Mouse (Mus musculus): Measurements from ENCODE around the gene Rptor. TPM values are rescaled to one million over a fixed set of nuclear protein-coding genes. Genes with fewer than 3 reads are reported as not detected.

Rptor gene
- polyA plus RNA-seq, 1 experiment from 2014 or later: 12.4 TPM

DNA sequence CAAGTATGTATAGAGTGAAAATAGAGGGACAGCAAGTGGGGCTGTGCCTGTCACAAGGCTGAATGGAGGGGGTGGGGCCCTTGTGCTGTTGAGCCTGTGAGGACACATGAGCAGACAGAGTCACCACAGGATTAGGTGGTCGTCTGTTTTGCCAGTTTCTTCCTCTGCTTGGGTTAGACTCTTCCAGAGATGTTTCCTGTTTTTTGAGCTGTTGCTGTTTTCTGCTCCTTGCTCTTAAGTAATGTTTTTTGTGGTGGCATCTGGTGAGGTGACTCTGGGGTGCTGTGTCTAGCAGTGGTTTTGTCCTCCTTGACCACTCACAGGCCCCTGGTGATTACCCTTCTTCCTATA, 90.2 kb downstream of the Rptor start:
- H3K4me2 ChIP-seq (replicated peaks; ENCODE audit: low read depth, low read length): no peak overlapping the region
- no peaks in the 10 kb centered on the region for H3K9me3 ChIP-seq (ENCODE audit: control insufficient read depth, low read length)
- H3K27me3 ChIP-seq (ENCODE audit: control insufficient read depth, insufficient read depth, low read length): no peaks in the 10 kb centered on the region
- DNase-seq (ENCODE audit: low spot score) (no peak), ATAC-seq (ENCODE audit: low FRiP score) (no peak)
- no peaks in the 10 kb centered on the region for H3K36me3 ChIP-seq (ENCODE audit: control insufficient read depth, insufficient read depth, low read length)
- no peak overlapping the region for H3K27ac ChIP-seq (ENCODE audit: low read depth, low read length)
- WGBS: 33% methylated on average over 1 of the region's 1 CpGs
- no peak overlapping the region for H3K4me3 ChIP-seq (ENCODE audit: low read depth, low read length)
- H3K4me1 ChIP-seq (replicated peaks; ENCODE audit: control insufficient read depth, insufficient read depth, low read length): no peaks in the 10 kb centered on the region
- no peak overlapping the region for H3K9ac ChIP-seq (ENCODE audit: low read depth, low read length)

DNA sequence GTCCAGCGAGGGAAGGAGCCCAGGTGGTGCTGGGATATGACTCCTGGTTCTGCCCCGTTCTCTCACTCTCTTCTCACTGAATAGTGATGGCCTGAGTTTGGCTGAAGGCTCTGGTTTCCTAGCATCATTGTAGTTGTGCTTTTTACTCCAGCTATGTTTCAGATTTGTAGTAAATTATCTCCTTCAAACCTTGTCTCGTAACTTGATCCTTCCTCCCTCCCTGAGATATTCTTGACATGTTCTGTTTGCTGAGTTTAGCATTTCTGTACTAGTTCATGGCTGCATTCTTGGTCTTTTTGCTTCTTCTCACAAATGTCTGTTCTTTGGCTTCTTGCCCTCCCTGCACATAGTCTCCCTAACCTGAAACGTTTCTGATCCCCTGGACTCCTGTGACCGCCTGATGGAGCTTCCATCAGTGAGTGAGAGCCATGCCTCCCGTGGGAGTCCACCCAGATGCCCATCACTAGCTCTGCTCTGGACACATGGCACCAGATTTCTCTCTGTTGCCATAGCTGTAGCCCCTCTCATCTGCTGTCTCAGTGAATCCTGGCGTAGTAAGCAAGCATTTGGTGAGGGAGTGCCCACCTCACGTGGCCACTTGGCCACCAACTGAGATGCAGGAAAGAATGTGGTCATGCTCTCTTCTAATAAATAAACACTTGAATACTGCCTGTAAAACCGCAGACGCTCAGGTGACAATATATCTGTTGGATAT, 91.6 kb downstream of the Rptor start:
- DNase-seq (ENCODE audit: low spot score) (no peak), ATAC-seq (ENCODE audit: low FRiP score) (no peak)
- Histone ChIP-seq H3K4me2 (replicated peaks; ENCODE audit: low read depth, low read length) (no peak overlapping the region), H3K4me1 (replicated peaks; ENCODE audit: control insufficient read depth, insufficient read depth, low read length) (no peaks in the 10 kb centered on the region), H3K36me3 (ENCODE audit: control insufficient read depth, insufficient read depth, low read length) (no peaks in the 10 kb centered on the region), H3K9ac (ENCODE audit: low read depth, low read length) (no peak overlapping the region), H3K27ac (ENCODE audit: low read depth, low read length) (no peak overlapping the region), H3K27me3 (ENCODE audit: control insufficient read depth, insufficient read depth, low read length) (no peaks in the 10 kb centered on the region), H3K9me3 (ENCODE audit: control insufficient read depth, low read length) (no peaks in the 10 kb centered on the region), H3K4me3 (ENCODE audit: low read depth, low read length) (no peak overlapping the region)
- 78% methylated on average over 10 of the region's 10 CpGs for whole genome bisulfite sequencing

- no peak overlapping the region for H3K27ac ChIP-seq (ENCODE audit: low read depth, low read length)
- no peak overlapping the region for H3K4me3 ChIP-seq (ENCODE audit: low read depth, low read length)
- H3K9ac ChIP-seq (ENCODE audit: low read depth, low read length): no peak overlapping the region
- no peak for DNase-seq (ENCODE audit: low spot score)
- H3K9me3 ChIP-seq (ENCODE audit: control insufficient read depth, low read length): no peaks in the 10 kb centered on the region
- H3K4me1 ChIP-seq (replicated peaks; ENCODE audit: control insufficient read depth, insufficient read depth, low read length): no peaks in the 10 kb centered on the region
- 95% methylated on average over 2 of the region's 2 CpGs for WGBS
- no peak for ATAC-seq (ENCODE audit: low FRiP score)
- no peaks in the 10 kb centered on the region for H3K36me3 ChIP-seq (ENCODE audit: control insufficient read depth, insufficient read depth, low read length)
- no peak overlapping the region for H3K4me2 ChIP-seq (replicated peaks; ENCODE audit: low read depth, low read length)
- H3K27me3 ChIP-seq (ENCODE audit: control insufficient read depth, insufficient read depth, low read length): no peaks in the 10 kb centered on the region
Observed at GRCm38 (mm10) chr11:119696401-119696800, 93.7 kb downstream of the Rptor start.

DNA sequence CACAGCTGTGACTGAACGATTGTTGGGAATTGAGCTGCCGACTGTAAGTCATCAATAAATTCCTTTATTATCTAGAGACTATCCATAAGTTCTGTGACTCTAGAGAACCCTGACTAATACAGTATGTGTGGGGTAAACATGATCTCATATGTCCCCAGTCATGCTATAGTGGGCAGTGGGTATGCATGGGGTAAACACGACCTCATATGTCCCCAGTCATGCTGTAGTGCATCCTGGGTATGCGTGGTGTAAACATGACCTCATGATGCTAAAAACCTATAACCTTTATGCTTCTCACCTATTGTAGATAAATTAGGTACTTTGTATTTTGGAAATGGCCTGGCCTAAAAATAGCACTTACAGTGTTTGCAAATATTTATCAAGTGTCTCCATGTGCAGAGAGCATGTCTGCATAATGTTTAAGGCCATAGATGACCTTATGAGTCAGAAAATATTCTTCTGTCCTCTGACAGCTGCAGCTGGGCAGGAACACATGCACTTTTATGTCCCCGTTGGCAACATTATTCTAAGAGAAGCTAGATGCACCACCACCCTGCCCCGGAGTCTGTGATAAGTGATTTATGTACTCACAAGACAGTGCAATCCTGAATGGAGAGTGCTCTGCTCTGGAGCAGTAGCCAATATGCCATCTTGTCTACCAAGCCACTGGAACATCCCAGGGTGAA, 102.8 kb downstream of the Rptor start:
- Histone ChIP-seq H3K4me3 (ENCODE audit: low read depth, low read length) (no peak overlapping the region), H3K27me3 (ENCODE audit: control insufficient read depth, insufficient read depth, low read length) (no peaks in the 10 kb centered on the region), H3K4me1 (replicated peaks; ENCODE audit: control insufficient read depth, insufficient read depth, low read length) (no peaks in the 10 kb centered on the region), H3K9me3 (ENCODE audit: control insufficient read depth, low read length) (no peaks in the 10 kb centered on the region), H3K9ac (ENCODE audit: low read depth, low read length) (no peak overlapping the region), H3K27ac (ENCODE audit: low read depth, low read length) (no peak overlapping the region), H3K36me3 (ENCODE audit: control insufficient read depth, insufficient read depth, low read length) (no peaks in the 10 kb centered on the region), H3K4me2 (replicated peaks; ENCODE audit: low read depth, low read length) (no peak overlapping the region)
- DNase-seq (ENCODE audit: low spot score): no peak
- ATAC-seq (ENCODE audit: low FRiP score): no peak
- WGBS: 88% methylated on average over 4 of the region's 6 CpGs

DNA sequence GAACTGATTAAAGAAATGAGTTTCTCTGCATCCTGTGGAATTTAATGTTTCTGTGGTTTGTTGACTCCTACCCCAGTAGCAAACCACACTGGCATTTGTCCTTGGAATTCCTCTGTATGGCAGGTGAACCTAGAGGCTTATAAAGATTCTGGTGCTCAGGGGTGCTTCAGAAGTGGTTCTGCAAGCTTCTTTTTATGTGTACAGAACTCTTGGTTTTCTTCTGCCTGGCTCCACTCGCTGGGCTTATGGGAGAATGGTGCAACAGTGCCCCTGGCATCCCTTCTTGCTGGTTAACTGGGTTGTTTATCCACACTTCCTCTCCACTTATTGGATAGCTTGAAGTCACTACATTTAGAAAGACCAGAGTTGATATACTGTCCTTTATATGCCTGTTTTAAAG, 104.6 kb downstream of the Rptor start:
- H3K9me3 ChIP-seq (ENCODE audit: control insufficient read depth, low read length): no peaks in the 10 kb centered on the region
- ATAC-seq (ENCODE audit: low FRiP score) (no peak), DNase-seq (ENCODE audit: low spot score) (no peak)
- H3K27me3 ChIP-seq (ENCODE audit: control insufficient read depth, insufficient read depth, low read length): no peaks in the 10 kb centered on the region
- H3K4me3 ChIP-seq (ENCODE audit: low read depth, low read length): no peak overlapping the region
- H3K36me3 ChIP-seq (ENCODE audit: control insufficient read depth, insufficient read depth, low read length): no peaks in the 10 kb centered on the region
- WGBS: 97% methylated on average over 1 of the region's 1 CpGs
- H3K4me1 ChIP-seq (replicated peaks; ENCODE audit: control insufficient read depth, insufficient read depth, low read length): no peaks in the 10 kb centered on the region
- no peak overlapping the region for H3K4me2 ChIP-seq (replicated peaks; ENCODE audit: low read depth, low read length)
- H3K27ac ChIP-seq (ENCODE audit: low read depth, low read length): no peak overlapping the region
- no peak overlapping the region for H3K9ac ChIP-seq (ENCODE audit: low read depth, low read length)

GRCm38 (mm10) chr11:119709239-119709638, 106.5 kb downstream of the Rptor start:
- H3K4me1 ChIP-seq (replicated peaks; ENCODE audit: control insufficient read depth, insufficient read depth, low read length): no peaks in the 10 kb centered on the region
- WGBS: 66% methylated on average over 4 of the region's 4 CpGs
- H3K36me3 ChIP-seq (ENCODE audit: control insufficient read depth, insufficient read depth, low read length): no peaks in the 10 kb centered on the region
- H3K27me3 ChIP-seq (ENCODE audit: control insufficient read depth, insufficient read depth, low read length): no peaks in the 10 kb centered on the region
- H3K9me3 ChIP-seq (ENCODE audit: control insufficient read depth, low read length): no peaks in the 10 kb centered on the region
- no peak for ATAC-seq (ENCODE audit: low FRiP score)
- H3K9ac ChIP-seq (ENCODE audit: low read depth, low read length): no peak overlapping the region
- H3K4me2 ChIP-seq (replicated peaks; ENCODE audit: low read depth, low read length): no peak overlapping the region
- H3K4me3 ChIP-seq (ENCODE audit: low read depth, low read length): no peak overlapping the region
- H3K27ac ChIP-seq (ENCODE audit: low read depth, low read length): no peak overlapping the region
- DNase-seq (ENCODE audit: low spot score): no peak

GRCm38 (mm10) chr11:119710338-119710737, 107.6 kb downstream of the Rptor start:
- DNase-seq (ENCODE audit: low spot score) (no peak), ATAC-seq (ENCODE audit: low FRiP score) (no peak)
- H3K27ac ChIP-seq (ENCODE audit: low read depth, low read length): no peak overlapping the region
- 97% methylated on average over 3 of the region's 3 CpGs for WGBS
- H3K9ac ChIP-seq (ENCODE audit: low read depth, low read length): no peak overlapping the region
- no peaks in the 10 kb centered on the region for H3K9me3 ChIP-seq (ENCODE audit: control insufficient read depth, low read length)
- no peaks in the 10 kb centered on the region for H3K27me3 ChIP-seq (ENCODE audit: control insufficient read depth, insufficient read depth, low read length)
- H3K4me3 ChIP-seq (ENCODE audit: low read depth, low read length): no peak overlapping the region
- no peaks in the 10 kb centered on the region for H3K36me3 ChIP-seq (ENCODE audit: control insufficient read depth, insufficient read depth, low read length)
- no peak overlapping the region for H3K4me2 ChIP-seq (replicated peaks; ENCODE audit: low read depth, low read length)
- H3K4me1 ChIP-seq (replicated peaks; ENCODE audit: control insufficient read depth, insufficient read depth, low read length): no peaks in the 10 kb centered on the region

- Histone ChIP-seq H3K9ac (ENCODE audit: low read depth, low read length) (no peak overlapping the region), H3K4me1 (replicated peaks; ENCODE audit: control insufficient read depth, insufficient read depth, low read length) (no peaks in the 10 kb centered on the region), H3K9me3 (ENCODE audit: control insufficient read depth, low read length) (no peaks in the 10 kb centered on the region), H3K36me3 (ENCODE audit: control insufficient read depth, insufficient read depth, low read length) (no peaks in the 10 kb centered on the region), H3K27ac (ENCODE audit: low read depth, low read length) (no peak overlapping the region), H3K4me2 (replicated peaks; ENCODE audit: low read depth, low read length) (no peak overlapping the region), H3K27me3 (ENCODE audit: control insufficient read depth, insufficient read depth, low read length) (no peaks in the 10 kb centered on the region), H3K4me3 (ENCODE audit: low read depth, low read length) (no peak overlapping the region)
- WGBS: 90% methylated on average over 5 of the region's 5 CpGs
- DNase-seq (ENCODE audit: low spot score) (no peak), ATAC-seq (ENCODE audit: low FRiP score) (no peak)
Observed at GRCm38 (mm10) chr11:119710822-119711221, 108.1 kb downstream of the Rptor start.

DNA sequence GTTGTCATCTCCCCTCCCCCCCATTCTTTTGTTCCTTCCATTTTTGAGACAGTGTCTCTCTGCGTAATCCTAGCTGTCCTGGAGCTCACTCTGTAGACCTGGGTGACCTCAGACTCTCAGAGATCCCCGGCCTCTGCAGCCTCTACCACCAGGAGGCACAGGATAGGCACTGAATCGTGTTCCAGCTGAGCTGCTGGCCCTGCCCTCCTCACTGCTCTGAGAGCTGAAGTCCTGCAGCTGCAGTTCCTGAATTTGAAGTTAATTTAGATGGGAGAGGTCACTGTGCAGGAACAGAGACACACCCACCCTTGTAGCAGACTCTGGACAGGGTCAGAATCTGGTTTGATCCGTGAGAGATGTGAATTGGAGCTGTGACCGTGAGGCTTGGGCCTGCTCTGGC, 112.7 kb downstream of the Rptor start:
- DNase-seq (ENCODE audit: low spot score): no peak
- Histone ChIP-seq H3K9ac (ENCODE audit: low read depth, low read length) (no peak overlapping the region), H3K4me2 (replicated peaks; ENCODE audit: low read depth, low read length) (no peak overlapping the region), H3K27me3 (ENCODE audit: control insufficient read depth, insufficient read depth, low read length) (no peaks in the 10 kb centered on the region), H3K27ac (ENCODE audit: low read depth, low read length) (no peak overlapping the region), H3K4me3 (ENCODE audit: low read depth, low read length) (no peak overlapping the region), H3K4me1 (replicated peaks; ENCODE audit: control insufficient read depth, insufficient read depth, low read length) (no peaks in the 10 kb centered on the region), H3K36me3 (ENCODE audit: control insufficient read depth, insufficient read depth, low read length) (no peaks in the 10 kb centered on the region), H3K9me3 (ENCODE audit: control insufficient read depth, low read length) (no peaks in the 10 kb centered on the region)
- ATAC-seq (ENCODE audit: low FRiP score): no peak
- 35% methylated on average over 5 of the region's 5 CpGs for WGBS
